Mouse (Mus musculus): ENCODE data around the gene Gpr1. TPM values are rescaled to one million over a fixed set of nuclear protein-coding genes. Genes with fewer than 3 reads are reported as not detected.
"Not testable (repeated sequence)": the region's sequence is repeated elsewhere in the genome, so short reads cannot be mapped to it uniquely, and the experiment has no call there.

Gene Gpr1
- polyA plus RNA-seq, 1 experiment: 0.88 TPM

GRCm38 (mm10) chr1:63203471-63203870 lies 10.9 kb downstream of the Gpr1 start:
- Histone ChIP-seq H3K4me3 (ENCODE audit: insufficient read depth, low read length) (no peak overlapping the region), H3K4me1 (ENCODE audit: control insufficient read depth, insufficient read depth, low read length) (no peaks in the 10 kb centered on the region), H3K27ac (ENCODE audit: insufficient read depth, low read length) (no peak overlapping the region)
- TF ChIP-seq CTCF (IDR thresholded peaks at IDR 0.05; ENCODE audit: borderline replicate concordance, insufficient read depth, low read length) (no peak), POLR2A (IDR thresholded peaks at IDR 0.05; ENCODE audit: low read depth, low read length) (no peak)

- TF ChIP-seq POLR2A (IDR thresholded peaks at IDR 0.05; ENCODE audit: low read depth, low read length): no peak
- TF ChIP-seq CTCF (IDR thresholded peaks at IDR 0.05; ENCODE audit: borderline replicate concordance, insufficient read depth, low read length): no peak
- H3K4me3 ChIP-seq (ENCODE audit: insufficient read depth, low read length): no peak overlapping the region
- no peaks in the 10 kb centered on the region for H3K4me1 ChIP-seq (ENCODE audit: control insufficient read depth, insufficient read depth, low read length)
- peak overlapping the region; percentile 51; the same call in 1 of the 2 replicates for H3K27ac ChIP-seq (ENCODE audit: insufficient read depth, low read length)
These were observed 12.7 kb downstream of the Gpr1 start for GRCm38 (mm10) chr1:63201672-63202071.

- Histone ChIP-seq H3K4me1 (ENCODE audit: control insufficient read depth, insufficient read depth, low read length) (no peaks in the 10 kb centered on the region), H3K27ac (ENCODE audit: insufficient read depth, low read length) (no peak overlapping the region), H3K4me3 (ENCODE audit: insufficient read depth, low read length) (no peak overlapping the region)
- TF ChIP-seq POLR2A (IDR thresholded peaks at IDR 0.05; ENCODE audit: low read depth, low read length) (no peak), CTCF (IDR thresholded peaks at IDR 0.05; ENCODE audit: borderline replicate concordance, insufficient read depth, low read length) (no peak)
These were observed 14.0 kb downstream of the Gpr1 start for GRCm38 (mm10) chr1:63200322-63200721.

GRCm38 (mm10) chr1:63199387-63199786 lies 15.0 kb downstream of the Gpr1 start:
- Histone ChIP-seq H3K4me3 (ENCODE audit: insufficient read depth, low read length) (no peak overlapping the region), H3K4me1 (ENCODE audit: control insufficient read depth, insufficient read depth, low read length) (no peaks in the 10 kb centered on the region)
- TF ChIP-seq POLR2A (IDR thresholded peaks at IDR 0.05; ENCODE audit: low read depth, low read length): no peak
- no peak for TF ChIP-seq CTCF (IDR thresholded peaks at IDR 0.05; ENCODE audit: borderline replicate concordance, insufficient read depth, low read length)

GRCm38 (mm10) chr1:63195848-63196512 lies 18.4 kb downstream of the Gpr1 start:
- TF ChIP-seq CTCF (IDR thresholded peaks at IDR 0.05; ENCODE audit: borderline replicate concordance, insufficient read depth, low read length) (no peak), POLR2A (IDR thresholded peaks at IDR 0.05; ENCODE audit: low read depth, low read length) (no peak)
- H3K27ac ChIP-seq (ENCODE audit: insufficient read depth, low read length): no peak overlapping the region
- no peaks in the 10 kb centered on the region for H3K4me1 ChIP-seq (ENCODE audit: control insufficient read depth, insufficient read depth, low read length)
- no peak overlapping the region for H3K4me3 ChIP-seq (ENCODE audit: insufficient read depth, low read length)

More at GRCm38 (mm10) chr1:63199387-63199786, 15.0 kb downstream of the Gpr1 start:
- H3K27ac ChIP-seq (ENCODE audit: insufficient read depth, low read length): no peak overlapping the region

GRCm38 (mm10) chr1:63192306-63193065 lies 21.9 kb downstream of the Gpr1 start:
- TF ChIP-seq POLR2A (IDR thresholded peaks at IDR 0.05; ENCODE audit: low read depth, low read length) (no peak), CTCF (IDR thresholded peaks at IDR 0.05; ENCODE audit: borderline replicate concordance, insufficient read depth, low read length) (no peak)
- Histone ChIP-seq H3K4me3 (ENCODE audit: insufficient read depth, low read length) (no peak overlapping the region), H3K4me1 (ENCODE audit: control insufficient read depth, insufficient read depth, low read length) (no peaks in the 10 kb centered on the region), H3K27ac (ENCODE audit: insufficient read depth, low read length) (no peak overlapping the region)

GRCm38 (mm10) chr1:63190851-63191250 lies 23.5 kb downstream of the Gpr1 start:
- H3K27ac ChIP-seq (ENCODE audit: insufficient read depth, low read length): no peak overlapping the region
- TF ChIP-seq POLR2A (IDR thresholded peaks at IDR 0.05; ENCODE audit: low read depth, low read length): no peak
- TF ChIP-seq CTCF (IDR thresholded peaks at IDR 0.05; ENCODE audit: borderline replicate concordance, insufficient read depth, low read length): no peak
- H3K4me3 ChIP-seq (ENCODE audit: insufficient read depth, low read length): no peak overlapping the region
- no peaks in the 10 kb centered on the region for H3K4me1 ChIP-seq (ENCODE audit: control insufficient read depth, insufficient read depth, low read length)

- TF ChIP-seq POLR2A (IDR thresholded peaks at IDR 0.05; ENCODE audit: low read depth, low read length) (no peak), CTCF (IDR thresholded peaks at IDR 0.05; ENCODE audit: borderline replicate concordance, insufficient read depth, low read length) (no peak)
- Histone ChIP-seq H3K27ac (ENCODE audit: insufficient read depth, low read length) (no peak overlapping the region), H3K4me3 (ENCODE audit: insufficient read depth, low read length) (no peak overlapping the region), H3K4me1 (ENCODE audit: control insufficient read depth, insufficient read depth, low read length) (no peaks in the 10 kb centered on the region)
These were observed 25.8 kb downstream of the Gpr1 start for GRCm38 (mm10) chr1:63188536-63188935.

- not testable (repeated sequence) for H3K27ac ChIP-seq (ENCODE audit: insufficient read depth, low read length); H3K4me1 ChIP-seq (ENCODE audit: control insufficient read depth, insufficient read depth, low read length); H3K4me3 ChIP-seq (ENCODE audit: insufficient read depth, low read length)
These were observed 28.9 kb downstream of the Gpr1 start for GRCm38 (mm10) chr1:63185430-63185829.

GRCm38 (mm10) chr1:63182636-63183270 lies 31.6 kb downstream of the Gpr1 start:
- no peaks in the 10 kb centered on the region for H3K4me1 ChIP-seq (ENCODE audit: control insufficient read depth, insufficient read depth, low read length)
- H3K27ac ChIP-seq (ENCODE audit: insufficient read depth, low read length): no peak overlapping the region
- TF ChIP-seq CTCF (IDR thresholded peaks at IDR 0.05; ENCODE audit: borderline replicate concordance, insufficient read depth, low read length) (no peak), POLR2A (IDR thresholded peaks at IDR 0.05; ENCODE audit: low read depth, low read length) (no peak)
- H3K4me3 ChIP-seq (ENCODE audit: insufficient read depth, low read length): no peak overlapping the region

All from embryonic fibroblast, embryonic 13.5 days (primary cell).